15 mouse cellular contexts compared by ENCODE assay signal in the genomic region with DNA sequence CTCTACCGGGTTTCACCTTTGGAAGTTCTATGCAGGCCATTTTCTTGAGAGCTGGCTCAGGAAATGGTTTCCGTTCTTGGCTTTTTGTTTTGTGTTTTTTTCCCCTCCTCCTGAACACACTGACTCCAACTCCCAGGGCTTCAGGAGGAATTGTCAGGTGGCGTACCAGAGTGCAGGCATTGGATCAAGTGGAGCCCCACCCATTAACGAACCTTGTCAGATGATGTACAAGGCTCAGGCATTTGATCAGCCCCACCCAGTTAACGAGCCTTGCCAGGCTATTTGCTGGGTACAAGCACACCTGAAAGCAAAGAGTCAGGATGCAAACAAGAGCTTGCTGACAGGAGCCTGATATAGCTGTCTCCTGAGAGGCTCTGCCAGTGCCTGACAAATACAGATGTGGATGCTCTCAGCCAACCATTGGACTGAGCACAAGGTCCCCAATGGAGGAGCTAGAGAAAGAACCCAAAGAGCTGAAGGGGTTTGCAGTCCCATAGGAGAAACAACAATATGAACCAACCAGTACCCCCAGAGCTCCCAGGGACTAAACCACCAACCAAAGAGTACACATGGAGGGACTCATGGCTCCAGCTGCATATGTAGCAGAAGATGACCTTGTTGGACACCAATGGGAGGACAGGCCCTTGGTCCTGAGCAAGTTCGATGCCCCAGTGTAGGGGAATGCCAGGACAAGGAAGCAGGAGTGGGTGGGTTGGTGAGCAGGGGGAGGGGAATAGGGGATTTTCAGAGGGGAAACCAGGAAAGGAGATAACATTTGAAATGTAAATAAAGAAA. TPM values are rescaled to one million over a fixed set of nuclear protein-coding genes. Genes with fewer than 3 reads are reported as not detected.
DNase-seq lines count a peak whose midpoint lies in the region; TF ChIP-seq lines count a peak whose summit lies in the region.
"Not testable (repeated sequence)": the region's sequence is repeated elsewhere in the genome, so short reads cannot be mapped to it uniquely, and the experiment has no call there.
"Had no signal": no experiment of that assay in that cellular context is flagged by ENCODE, and none has a peak within 500 bp of the region (broad histone marks: within the 10 kb centered on the region; RNA-seq: fewer than 3 reads in every experiment).

A gene (minus strand): TSS at position 133 of the 795 bp plus-strand sequence.

- TF ChIP-seq POLR2A in ES-Bruce4 (IDR thresholded peaks at IDR 0.05; ENCODE audit: insufficient read depth, low read length), result not testable (repeated sequence)

- peak within 1 kb of the TSS; percentile 51 for H3K27ac ChIP-seq in ES-Bruce4 (ENCODE audit: insufficient read depth, low read length)
- not testable (repeated sequence) for H3K27ac ChIP-seq in heart, embryonic 10.5 days

- peak within 1 kb of the TSS; percentile 24 for H3K9ac ChIP-seq in ES-Bruce4 (ENCODE audit: low read depth, poor library complexity, severe bottlenecking)

- peak; percentile 76 for DNase-seq in R1 (ENCODE audit: low read depth, low spot score)
- DNase-seq in heart, embryonic 10.5 days (ENCODE audit: low spot score), result peak; percentile 41
- peak; percentile 33 for DNase-seq in kidney, adult 11 months
- DNase-seq in lung, adult 18-20 months, result peak; percentile 21 to 46
- peak; percentile 34 for DNase-seq in lung, postnatal 36 days

- H3K4me3 ChIP-seq in ES-Bruce4 (ENCODE audit: low read depth, low read length), result peak within 1 kb of the TSS; percentile 87
- not testable (repeated sequence) for H3K4me3 ChIP-seq in heart, embryonic 10.5 days

- WGBS in heart, embryonic 10.5 days, result 77% methylated on average over 6 of the region's 6 CpGs

- H3K9me3 ChIP-seq in ES-Bruce4 (replicated peaks; ENCODE audit: control insufficient read depth, insufficient read depth, low read length, poor library complexity, severe bottlenecking); heart, embryonic 10.5 days: not testable (repeated sequence)

- not testable (repeated sequence) for TF ChIP-seq CTCF in ES-Bruce4 (IDR thresholded peaks at IDR 0.05; ENCODE audit: low read depth, low read length)

- peak; percentile 53; the same call in 1 of the 2 replicates for TF ChIP-seq EP300 in ES-Bruce4 (IDR thresholded peaks at IDR 0.05; ENCODE audit: insufficient read depth, low read depth, low read length)

- H3K36me3 ChIP-seq in ES-Bruce4 (ENCODE audit: control insufficient read depth, insufficient read depth, low read length, poor library complexity, severe bottlenecking); heart, embryonic 10.5 days: not testable (repeated sequence)

- not testable (repeated sequence) for H3K4me1 ChIP-seq in ES-Bruce4 (ENCODE audit: control insufficient read depth, insufficient read depth, low read length); heart, embryonic 10.5 days

- H3K27me3 ChIP-seq in ES-Bruce4 (ENCODE audit: control insufficient read depth, insufficient read depth, low read length, poor library complexity, severe bottlenecking); heart, embryonic 10.5 days (ENCODE audit: insufficient read depth, poor library complexity, severe bottlenecking): not testable (repeated sequence)

RNA-seq across cellular contexts. Expression of the gene that starts here (rescaled TPM):
- polyA plus RNA-seq in ES-Bruce4 (2011; ENCODE audit: insufficient read depth, insufficient read length, low read depth, missing spikeins), result 16.8 and 19.9 TPM in 2 replicates
- polyA plus RNA-seq in heart, embryonic 10.5 days (2016; fragmentation: Nextera tagmentation; extraction: Ambion mirVana), result not detected in 2 replicates
- polyA plus RNA-seq: brain, embryonic 14.5 days; C2C12; embryonic facial prominence, embryonic 11.5 days; erythroblast, embryonic 14.5 days; forebrain, embryonic 10.5 days; forebrain, embryonic 14.5 days; heart, embryonic 14.5 days; hindbrain, embryonic 12.5 days; Patski had no signal

Comparison
In these comparisons a context has a peak if more than half of its experiments do, and no peak if none do; other contexts are left out.
1. RNA of the gene that starts here (polyA plus RNA-seq): 16.8 to 19.9 TPM in ES-Bruce4; not detected in heart, embryonic 10.5 days; every median in the first group is over 10 times any median in the second.
2. Peak in DNase-seq in heart, embryonic 10.5 days; RNA of the gene not detected or under 1 TPM.
3. Peak in every context shown above with its lines, with median percentiles within 50 percentile points of each other: DNase-seq.